Mouse (Mus musculus) midbrain, embryonic 14.5 days (tissue): ENCODE results near the gene Stam. TPM values are rescaled to one million over a fixed set of nuclear protein-coding genes. Genes with fewer than 3 reads are reported as not detected.

ENCODE experiments used
- ATAC-seq: fragments of 200-750 bp; cut with Nextera tagmentation; 2 replicates; pipeline ENCODE4 v1.8.0; 2017; ENCODE audit warnings: moderate number of reproducible peaks, moderate library complexity; ENCODE audit not compliant: low FRiP score, low TSS enrichment
- DNase-seq: peaks from one replicate; pipeline ENCODE4 v3.0.0-alpha.2; 2015
- H3K27ac ChIP-seq: fragments of 300-500 bp; sonication (generic); replicated peaks from 2 replicates; pipeline ENCODE4 v1.5.1; 2014; ENCODE audit warnings: mild to moderate bottlenecking, low read depth, low read length, moderate library complexity
- H3K27me3 ChIP-seq: fragments of 300-500 bp; sonication (generic); 2 replicates; pipeline ENCODE4 v1.6.1; 2014; ENCODE audit warnings: low read length, control low read depth, mixed read lengths; ENCODE audit not compliant: control insufficient read depth, insufficient read depth
- H3K36me3 ChIP-seq: fragments of 300-500 bp; sonication (generic); 2 replicates; pipeline ENCODE4 v1.6.1; 2014; ENCODE audit warnings: low read length, control low read depth; ENCODE audit not compliant: control insufficient read depth, insufficient read depth
- H3K4me1 ChIP-seq: fragments of 300-500 bp; sonication (generic); 2 replicates; pipeline ENCODE4 v1.6.1; 2014; ENCODE audit warnings: mild to moderate bottlenecking, antibody characterized with exemption, low read length, control low read depth; ENCODE audit not compliant: control insufficient read depth, insufficient read depth
- H3K4me2 ChIP-seq: fragments of 300-500 bp; sonication (generic); 2 replicates; pipeline ENCODE4 v1.6.1; 2014; ENCODE audit warnings: mild to moderate bottlenecking, low read length, moderate library complexity
- H3K4me3 ChIP-seq: fragments of 300-500 bp; sonication (generic); replicated peaks from 2 replicates; pipeline ENCODE4 v1.5.1; 2014; ENCODE audit warnings: low read depth, low read length
- H3K9ac ChIP-seq: fragments of 300-500 bp; sonication (generic); replicated peaks from 2 replicates; pipeline ENCODE4 v1.6.1; 2014; ENCODE audit warnings: mild to moderate bottlenecking, low read length, moderate library complexity
- H3K9me3 ChIP-seq: fragments of 300-500 bp; sonication (generic); 2 replicates; pipeline ENCODE4 v1.6.1; 2016; ENCODE audit warnings: low read length, control low read depth, mixed read lengths; ENCODE audit not compliant: control insufficient read depth
- WGBS: fragments of 180-500 bp; shearing (Covaris S2); extraction: QIAGEN DNeasy Blood & Tissue Kit; methylation state at CpG from one replicate; pipeline ENCODE4 v1.1.7; 2014; 5-methylcytosine and 5-hydroxymethylcytosine counted together
- polyA plus RNA-seq: library from polyadenylated mRNA; unstranded; fragments of >200 nt; fragmentation: Nextera tagmentation; extraction: Ambion mirVana; gene quantifications from 2 replicates; pipeline ENCODE4 v1.2.1, GENCODE M21; 2014

The Stam gene
- polyA plus RNA-seq, 1 experiment from 2014 or later = 141 TPM

GRCm38 (mm10) chr2:14136906-14137305 is 63.0 kb downstream of the Stam start:
- Histone ChIP-seq H3K9me3 (no peaks in the 10 kb centered on the region), H3K9ac (no peak overlapping the region), H3K36me3 (peaks cover 42% of the 10 kb centered on the region), H3K27me3 (no peaks in the 10 kb centered on the region), H3K4me2 (no peak overlapping the region), H3K4me1 (no peaks in the 10 kb centered on the region), H3K27ac (no peak overlapping the region), H3K4me3 (no peak overlapping the region)
- DNase-seq (no peak), ATAC-seq (no peak)
- 72% methylated on average over 3 of the region's 3 CpGs for WGBS

GRCm38 (mm10) chr2:14139590-14139989 is 65.7 kb downstream of the Stam start:
- Histone ChIP-seq H3K27me3 (no peaks in the 10 kb centered on the region), H3K36me3 (peaks cover 54% of the 10 kb centered on the region), H3K4me3 (no peak overlapping the region), H3K4me1 (no peaks in the 10 kb centered on the region), H3K4me2 (no peak overlapping the region), H3K27ac (no peak overlapping the region), H3K9me3 (no peaks in the 10 kb centered on the region), H3K9ac (no peak overlapping the region)
- WGBS = 76% methylated on average over 6 of the region's 6 CpGs
- ATAC-seq = no peak
- no peak for DNase-seq

- DNase-seq (no peak), ATAC-seq (no peak)
- Histone ChIP-seq H3K4me2 (no peak overlapping the region), H3K9me3 (no peaks in the 10 kb centered on the region), H3K27me3 (no peaks in the 10 kb centered on the region), H3K9ac (no peak overlapping the region), H3K36me3 (peaks cover 56% of the 10 kb centered on the region), H3K27ac (no peak overlapping the region), H3K4me3 (no peak overlapping the region), H3K4me1 (no peaks in the 10 kb centered on the region)
- WGBS = 26% methylated on average over 2 of the region's 2 CpGs
Measured at GRCm38 (mm10) chr2:14140044-14140443, 66.1 kb downstream of the Stam start.

- DNase-seq (no peak), ATAC-seq (no peak)
- 88% methylated on average over 3 of the region's 3 CpGs for WGBS
- Histone ChIP-seq H3K4me3 (no peak overlapping the region), H3K27ac (no peak overlapping the region), H3K9me3 (no peaks in the 10 kb centered on the region), H3K4me2 (no peak overlapping the region), H3K9ac (no peak overlapping the region), H3K4me1 (no peaks in the 10 kb centered on the region), H3K36me3 (peaks cover 56% of the 10 kb centered on the region), H3K27me3 (no peaks in the 10 kb centered on the region)
Measured at GRCm38 (mm10) chr2:14145311-14145710, 71.4 kb downstream of the Stam start.

- 91% methylated on average over 2 of the region's 2 CpGs for WGBS
- no peaks in the 10 kb centered on the region for H3K9me3 ChIP-seq
- no peak for ATAC-seq
- H3K27ac ChIP-seq = no peak overlapping the region
- no peaks in the 10 kb centered on the region for H3K27me3 ChIP-seq
- H3K4me1 ChIP-seq = no peaks in the 10 kb centered on the region
- DNase-seq = peak; percentile 59
- no peak overlapping the region for H3K9ac ChIP-seq
- H3K36me3 ChIP-seq = peaks cover 46% of the 10 kb centered on the region
- no peak overlapping the region for H3K4me2 ChIP-seq
- no peak overlapping the region for H3K4me3 ChIP-seq
Measured at GRCm38 (mm10) chr2:14146913-14147312, 73.0 kb downstream of the Stam start.

GRCm38 (mm10) chr2:14150829-14151228 is 76.9 kb downstream of the Stam start:
- 94% methylated on average over 2 of the region's 2 CpGs for WGBS
- Histone ChIP-seq H3K36me3 (peaks cover 17% of the 10 kb centered on the region), H3K4me2 (no peak overlapping the region), H3K27me3 (no peaks in the 10 kb centered on the region), H3K9ac (no peak overlapping the region), H3K9me3 (no peaks in the 10 kb centered on the region), H3K4me1 (no peaks in the 10 kb centered on the region), H3K4me3 (no peak overlapping the region), H3K27ac (no peak overlapping the region)
- DNase-seq (peak; percentile 38), ATAC-seq (no peak)

GRCm38 (mm10) chr2:14151854-14152253 is 78.0 kb downstream of the Stam start:
- H3K9me3 ChIP-seq = no peaks in the 10 kb centered on the region

GRCm38 (mm10) chr2:14159047-14159446 is 85.1 kb downstream of the Stam start:
- DNase-seq = no peak
- no peak overlapping the region for H3K4me3 ChIP-seq
- H3K36me3 ChIP-seq = 0 out of 2 replicates have a peak, but pooled peaks cover 3% of the 10 kb centered on the region
- no peaks in the 10 kb centered on the region for H3K4me1 ChIP-seq
- no peak overlapping the region for H3K27ac ChIP-seq
- WGBS = 78% methylated on average over 3 of the region's 3 CpGs
- no peak overlapping the region for H3K9ac ChIP-seq
- no peak for ATAC-seq
- H3K27me3 ChIP-seq = no peaks in the 10 kb centered on the region
- H3K9me3 ChIP-seq = no peaks in the 10 kb centered on the region
- no peak overlapping the region for H3K4me2 ChIP-seq

More at GRCm38 (mm10) chr2:14151854-14152253, 78.0 kb downstream of the Stam start:
- DNase-seq = no peak
- peaks cover 9% of the 10 kb centered on the region; the same call in 1 of the 2 replicates for H3K36me3 ChIP-seq
- H3K9ac ChIP-seq = no peak overlapping the region
- no peak overlapping the region for H3K4me2 ChIP-seq
- H3K27ac ChIP-seq = no peak overlapping the region
- WGBS = 91% methylated on average over 6 of the region's 6 CpGs
- no peaks in the 10 kb centered on the region for H3K4me1 ChIP-seq
- no peak overlapping the region for H3K4me3 ChIP-seq
- ATAC-seq = no peak
- no peaks in the 10 kb centered on the region for H3K27me3 ChIP-seq

- ATAC-seq = no peak
Measured at GRCm38 (mm10) chr2:14159756-14160155, 85.9 kb downstream of the Stam start.

More at GRCm38 (mm10) chr2:14159756-14160155, 85.9 kb downstream of the Stam start:
- no peaks in the 10 kb centered on the region for H3K4me1 ChIP-seq
- DNase-seq = peak; percentile 36
- H3K27ac ChIP-seq = no peak overlapping the region
- H3K4me3 ChIP-seq = no peak overlapping the region
- 0 out of 2 replicates have a peak, but pooled peaks cover 3% of the 10 kb centered on the region for H3K36me3 ChIP-seq
- no peaks in the 10 kb centered on the region for H3K9me3 ChIP-seq
- H3K9ac ChIP-seq = no peak overlapping the region
- 86% methylated on average over 2 of the region's 2 CpGs for WGBS
- no peak overlapping the region for H3K4me2 ChIP-seq
- H3K27me3 ChIP-seq = no peaks in the 10 kb centered on the region
